Mouse (Mus musculus) induced T-regulatory cell, adult 2 months (primary cell): ENCODE measurements around the gene Esr1.
"Not testable (repeated sequence)": the region's sequence is repeated elsewhere in the genome, so short reads cannot be mapped to it uniquely, and the experiment has no call there.

Experiments
- DNase-seq: peaks from one replicate; pipeline ENCODE4 v3.0.0-alpha.2; 2012; ENCODE audit warnings: low read depth

Gene Esr1

GRCm38 (mm10) chr10:4694336-4694865, 83.0 kb downstream of the Esr1 start:
- DNase-seq, result no peak

- no peak for DNase-seq
Measured at GRCm38 (mm10) chr10:4709915-4710314, 98.5 kb downstream of the Esr1 start.

GRCm38 (mm10) chr10:4711434-4711833, 100.0 kb downstream of the Esr1 start:
- no peak for DNase-seq

GRCm38 (mm10) chr10:4712061-4712908, 100.9 kb downstream of the Esr1 start:
- no peak for DNase-seq

- DNase-seq, result no peak
Measured at GRCm38 (mm10) chr10:4713398-4713797, 102.0 kb downstream of the Esr1 start.

- DNase-seq, result peak; percentile 39
Measured at GRCm38 (mm10) chr10:4724851-4725250, 113.5 kb downstream of the Esr1 start.

GRCm38 (mm10) chr10:4726141-4726540, 114.7 kb downstream of the Esr1 start:
- no peak for DNase-seq

GRCm38 (mm10) chr10:4732328-4732727, 120.9 kb downstream of the Esr1 start:
- DNase-seq, result no peak

GRCm38 (mm10) chr10:4733987-4734386, 122.6 kb downstream of the Esr1 start:
- no peak for DNase-seq

- DNase-seq, result no peak
Measured at GRCm38 (mm10) chr10:4734942-4735341, 123.5 kb downstream of the Esr1 start.

- no peak for DNase-seq
Measured at GRCm38 (mm10) chr10:4738311-4738710, 126.9 kb downstream of the Esr1 start.

GRCm38 (mm10) chr10:4751091-4751490, 139.7 kb downstream of the Esr1 start:
- DNase-seq, result not testable (repeated sequence)

- DNase-seq, result no peak
Measured at GRCm38 (mm10) chr10:4752977-4753376, 141.6 kb downstream of the Esr1 start.

- DNase-seq, result no peak
Measured at GRCm38 (mm10) chr10:4775541-4775940, 164.1 kb downstream of the Esr1 start.

- DNase-seq, result no peak
Measured at GRCm38 (mm10) chr10:4776007-4776713, 164.8 kb downstream of the Esr1 start.

- DNase-seq, result no peak
Measured at GRCm38 (mm10) chr10:4776714-4777090, 165.3 kb downstream of the Esr1 start.

- no peak for DNase-seq
Measured at GRCm38 (mm10) chr10:4777996-4778395, 166.6 kb downstream of the Esr1 start.

- no peak for DNase-seq
Measured at GRCm38 (mm10) chr10:4780926-4781325, 169.5 kb downstream of the Esr1 start.

GRCm38 (mm10) chr10:4787003-4787628, 175.7 kb downstream of the Esr1 start:
- no peak for DNase-seq

- no peak for DNase-seq
Measured at GRCm38 (mm10) chr10:4798268-4798808, 186.9 kb downstream of the Esr1 start.

GRCm38 (mm10) chr10:4824366-4824765, 213.0 kb downstream of the Esr1 start:
- DNase-seq, result no peak

GRCm38 (mm10) chr10:4830592-4830991, 219.2 kb downstream of the Esr1 start:
- DNase-seq, result no peak
